Mouse (Mus musculus) adipocyte (in vitro differentiated cells): ENCODE results near the gene Cog7.

Experiments
- DNase-seq: peaks from one replicate; pipeline ENCODE4 v3.0.0-alpha.2; 2016; ENCODE audit warnings: low spot score

Cog7 gene

GRCm38 (mm10) chr7:121899311-121899710 is 82.2 kb downstream of the Cog7 start:
- DNase-seq: no peak

- no peak for DNase-seq
Observed at GRCm38 (mm10) chr7:121896689-121897088, 84.8 kb downstream of the Cog7 start.

DNA sequence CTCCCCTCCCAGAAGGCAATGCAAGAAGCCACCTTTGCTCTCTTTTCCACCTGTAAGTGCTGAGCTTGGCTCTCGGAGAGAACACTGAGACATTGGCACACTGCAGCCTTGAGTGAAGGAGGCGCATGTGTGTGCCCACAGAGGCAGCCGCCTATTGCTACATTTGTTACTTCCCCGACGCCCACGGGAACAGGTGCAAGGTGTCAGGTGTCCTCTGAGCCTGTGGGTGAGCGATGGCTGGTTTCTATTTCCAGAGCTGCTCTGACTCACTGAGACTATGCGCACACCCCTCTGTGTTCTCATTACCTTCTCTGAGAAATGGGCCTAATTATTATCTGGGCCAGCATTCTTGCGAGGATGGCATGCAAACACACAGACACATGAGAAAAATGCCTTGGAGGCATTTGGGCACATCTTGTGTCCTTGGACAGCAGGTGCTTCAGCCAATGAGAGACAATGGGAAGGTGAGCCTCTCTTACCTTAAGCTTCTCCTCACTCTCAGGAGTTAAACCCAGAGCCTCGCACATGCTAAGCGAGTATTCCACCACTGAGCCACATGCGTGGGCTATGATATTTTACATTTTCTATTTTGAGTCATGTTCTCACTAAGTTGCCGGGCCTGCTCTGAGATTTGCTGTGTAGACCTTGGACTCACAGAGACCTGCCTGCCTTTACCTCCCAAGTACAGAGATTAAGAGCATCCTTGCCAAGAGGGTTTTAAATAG is 90.7 kb downstream of the Cog7 start:
- no peak for DNase-seq

- no peak for DNase-seq
Observed at GRCm38 (mm10) chr7:121880246-121880645, 101.3 kb downstream of the Cog7 start.

DNA sequence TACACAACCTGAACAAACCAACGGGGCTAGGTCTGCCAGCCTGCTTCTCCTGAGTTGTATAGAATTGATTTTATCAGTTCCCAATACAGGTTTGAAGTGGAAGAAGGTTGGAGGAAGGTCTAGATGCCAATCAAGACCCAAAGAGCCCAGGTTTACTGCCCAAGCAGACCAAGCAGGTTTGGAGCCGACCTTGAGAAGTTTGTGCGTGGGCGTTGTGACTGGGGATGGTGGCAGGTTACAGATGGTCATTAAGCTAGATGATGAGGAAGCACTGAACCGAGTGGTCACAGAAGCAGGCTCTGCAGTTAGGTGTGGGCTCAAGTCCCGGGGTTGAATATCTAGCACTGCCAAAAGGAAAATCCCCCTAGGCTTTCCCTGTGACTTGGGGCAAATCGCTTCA is 106.7 kb downstream of the Cog7 start:
- DNase-seq: no peak

DNA sequence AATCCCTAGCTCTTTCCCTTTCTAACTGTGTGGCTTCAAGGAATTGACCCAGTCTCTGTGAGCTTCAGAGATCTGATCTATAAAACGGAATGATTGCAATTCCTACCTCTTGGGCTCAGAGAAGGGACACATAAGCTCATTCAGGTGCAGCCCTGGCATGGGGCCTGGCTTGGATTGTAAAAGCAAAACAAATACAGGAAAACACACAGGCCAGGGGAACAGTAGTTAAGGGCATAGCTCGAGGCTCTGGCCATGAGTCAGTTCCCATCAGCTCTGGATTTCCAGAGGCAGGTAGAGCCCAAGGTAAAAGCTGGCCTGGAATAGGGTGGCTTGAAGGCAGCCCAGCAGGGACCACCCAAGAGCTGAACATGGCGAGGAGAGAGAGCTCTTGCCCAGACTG is 107.5 kb downstream of the Cog7 start:
- DNase-seq: no peak

GRCm38 (mm10) chr7:121871631-121872030 is 109.9 kb downstream of the Cog7 start:
- no peak for DNase-seq

- no peak for DNase-seq
Observed at GRCm38 (mm10) chr7:121864858-121865585, 116.5 kb downstream of the Cog7 start, which contains the start of gene Scnn1b. TSS of gene Scnn1b (plus strand) at chr7:121865038.

- DNase-seq: no peak
Observed at GRCm38 (mm10) chr7:121858939-121859338, 122.6 kb downstream of the Cog7 start.

DNA sequence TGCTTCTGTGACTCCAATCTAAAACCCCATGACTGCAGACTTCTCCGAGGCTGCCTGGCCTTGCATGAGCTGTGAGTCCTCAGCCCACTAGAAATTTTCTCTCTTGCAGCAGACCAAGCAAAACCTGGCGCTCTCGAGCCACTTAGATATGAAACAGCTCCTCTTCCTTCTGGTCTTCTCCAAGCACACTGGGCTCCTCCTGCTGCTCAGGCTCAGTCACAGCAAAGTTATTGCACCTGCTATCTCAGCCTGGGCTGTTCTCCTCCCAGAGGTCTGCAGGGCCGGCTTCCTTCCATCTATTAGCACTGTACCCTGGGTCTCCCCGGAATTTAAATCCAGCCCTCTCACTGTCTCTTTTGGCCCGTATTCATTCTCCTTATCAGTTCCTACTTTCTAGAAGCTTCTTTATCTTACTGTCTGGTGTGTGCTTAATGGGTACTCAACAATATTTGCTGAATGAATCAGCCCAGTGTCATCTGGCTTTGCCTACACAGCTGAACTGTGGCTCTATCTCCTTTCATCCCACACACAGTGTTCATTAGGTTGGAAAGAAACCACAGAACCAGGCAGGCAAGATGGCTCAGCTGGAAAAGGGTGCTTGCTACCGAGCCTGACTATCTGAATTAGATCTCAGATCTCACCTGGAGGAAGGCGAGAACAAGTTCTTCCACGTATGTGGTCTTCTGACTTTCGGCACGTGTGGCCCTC is 124.2 kb downstream of the Cog7 start:
- no peak for DNase-seq

DNA sequence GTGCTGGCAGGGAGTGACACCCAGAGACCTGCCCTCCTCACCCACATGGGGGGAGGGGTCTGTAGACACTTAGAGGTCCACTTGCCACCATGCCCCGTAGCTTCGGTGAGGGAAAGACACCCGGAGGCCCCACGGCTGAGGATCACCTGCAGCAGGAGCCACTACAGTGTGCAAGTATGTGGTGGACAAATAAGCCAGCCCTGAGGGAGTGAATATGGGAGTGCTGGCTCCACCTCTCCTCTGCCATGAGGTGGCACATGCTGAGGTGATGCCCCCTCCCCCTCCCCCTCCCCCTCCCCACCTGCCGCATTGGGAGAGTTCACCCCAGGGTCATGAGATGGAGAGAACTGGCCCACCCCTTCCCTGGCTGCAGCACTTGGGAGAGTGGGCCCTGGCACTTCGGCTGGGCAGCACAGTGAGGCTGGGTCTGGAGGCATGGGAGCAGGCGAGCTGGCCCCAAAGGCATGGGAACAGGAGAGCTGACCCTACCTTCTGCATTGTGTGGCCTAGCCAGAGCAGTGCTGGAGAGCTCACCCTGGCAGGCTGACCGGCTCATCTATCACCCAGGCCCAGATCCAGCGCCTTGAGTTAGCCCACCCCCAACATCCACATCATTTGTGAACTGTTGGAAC is 132.9 kb downstream of the Cog7 start:
- DNase-seq: no peak

DNA sequence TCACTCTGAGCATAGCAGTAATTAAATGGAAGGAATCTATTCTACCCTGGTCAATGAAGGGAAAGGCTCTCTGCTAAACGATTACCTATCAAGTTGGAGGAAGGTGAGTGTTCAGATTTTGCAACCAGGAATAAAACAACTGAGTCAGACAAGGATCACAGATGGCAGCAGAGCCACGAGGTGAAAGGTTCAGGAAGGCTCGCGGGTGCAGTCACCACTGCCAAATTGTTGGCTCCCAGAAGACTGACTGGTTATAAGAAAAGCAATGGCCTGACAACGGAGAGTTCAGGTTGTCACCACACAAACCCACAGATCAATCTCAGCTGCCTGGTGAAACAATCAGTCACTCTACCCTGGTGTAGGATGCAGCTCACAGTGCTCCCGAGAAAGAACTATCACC is 135.5 kb downstream of the Cog7 start:
- no peak for DNase-seq

DNA sequence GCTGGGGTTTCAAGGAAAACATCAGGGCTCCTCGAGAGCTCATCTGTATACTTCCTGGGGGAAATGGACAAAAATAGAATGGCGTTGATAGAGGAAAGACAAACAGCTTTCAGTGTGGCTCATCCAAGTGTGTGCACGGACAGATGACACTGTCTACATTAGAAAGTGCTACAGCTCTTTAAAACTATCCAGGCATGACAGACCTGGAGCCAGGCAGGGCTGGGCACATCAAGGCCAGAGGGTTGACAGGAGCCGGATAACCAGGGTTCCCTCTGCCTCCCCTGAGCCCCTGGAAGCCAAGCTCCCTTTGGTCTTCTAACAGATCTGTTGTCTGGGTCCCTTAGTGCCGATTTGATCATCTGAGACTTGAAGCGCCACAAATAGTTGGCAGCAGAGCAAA is 139.3 kb downstream of the Cog7 start:
- DNase-seq: no peak

- DNase-seq: no peak
Observed at GRCm38 (mm10) chr7:121840810-121841209, 140.7 kb downstream of the Cog7 start.

DNA sequence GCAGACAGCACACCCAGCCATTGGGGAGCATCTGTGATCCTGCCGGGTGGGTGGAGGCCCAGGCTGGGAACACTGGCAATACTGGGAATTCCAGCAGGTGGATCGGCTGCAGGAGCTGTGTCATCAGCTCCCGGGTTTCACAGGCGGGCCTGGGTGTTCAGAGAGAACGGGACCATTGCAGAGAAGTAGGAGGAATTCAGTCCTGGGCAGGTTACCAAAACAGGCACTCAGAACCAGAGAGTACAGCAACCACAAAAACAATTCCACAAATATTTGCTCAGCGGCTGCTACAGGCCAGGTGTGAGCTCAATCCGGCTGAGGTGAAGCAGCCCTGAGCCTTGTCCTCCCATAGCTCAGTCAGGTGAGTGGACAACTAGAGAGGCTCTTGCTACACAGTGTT is 144.7 kb downstream of the Cog7 start:
- DNase-seq: no peak

GRCm38 (mm10) chr7:121835392-121835791 is 146.1 kb downstream of the Cog7 start:
- no peak for DNase-seq
